Mouse (Mus musculus): ENCODE measurements around the gene Eng. TPM values are rescaled to one million over a fixed set of nuclear protein-coding genes. Genes with fewer than 3 reads are reported as not detected.

The Eng gene
- total RNA-seq, 1 experiment: 18.3 TPM

DNA sequence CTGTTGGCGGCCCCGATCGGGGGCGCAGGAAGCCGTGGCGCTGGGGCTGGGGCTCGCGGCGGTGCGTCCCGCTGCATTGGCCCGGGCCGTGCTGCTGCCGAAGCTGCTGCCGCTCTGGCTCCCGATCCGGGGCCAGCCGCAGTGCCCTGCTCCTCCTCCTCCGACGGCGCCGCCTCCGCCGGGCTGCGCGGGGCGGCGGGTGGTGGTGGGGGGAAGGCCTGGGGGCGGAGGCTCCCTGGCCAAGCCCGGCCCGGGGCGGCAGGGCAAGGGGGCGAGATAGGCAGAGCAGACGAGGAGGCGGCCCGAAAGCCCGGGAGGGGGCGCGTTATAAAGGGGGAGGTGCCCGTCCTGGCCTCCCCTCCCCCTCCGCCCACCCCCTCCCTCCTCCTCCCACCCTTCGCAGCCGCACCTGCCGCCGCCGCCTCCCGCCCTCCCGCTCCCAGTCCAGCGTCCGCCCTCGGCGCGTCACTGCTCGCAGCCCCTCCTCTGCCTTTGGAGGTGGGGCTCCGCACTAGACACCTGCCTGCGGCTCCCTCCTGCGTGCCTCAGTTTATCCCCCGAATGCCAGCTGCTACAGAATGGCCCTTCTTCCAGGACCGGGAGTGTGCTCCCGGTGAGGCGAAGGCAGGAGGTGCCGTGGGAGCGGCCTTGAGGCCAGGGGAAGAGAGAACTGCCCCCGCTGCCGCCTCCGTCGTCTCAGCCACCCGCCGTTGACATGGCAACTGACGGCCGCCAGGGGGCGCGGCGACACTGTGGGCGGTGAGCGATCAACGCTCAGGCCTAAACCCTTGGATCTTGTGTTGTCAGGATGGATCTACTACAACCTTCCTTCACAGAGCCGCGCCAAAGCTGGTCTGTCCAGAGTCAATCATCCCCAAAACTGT is 66.8 kb downstream of the Eng start, which contains the start of gene Cdk9:
Gene Cdk9 (minus strand): TSS at position 143 of the 884 bp plus-strand sequence.
- peak within 1 kb of the TSS; percentile 95 to 99 for H3K4me3 ChIP-seq (ENCODE audit: insufficient read depth in 1 of 2, low read depth in 1 of 2, low read length in 2 of 2, poor library complexity in 1 of 2, severe bottlenecking in 1 of 2)
- peak; percentile 73 for DNase-seq (ENCODE audit: low read depth, low spot score)
- H3K9me3 ChIP-seq (ENCODE audit: control insufficient read depth, insufficient read depth, low read depth, low read length): no peaks in the 10 kb centered on the region
- in situ Hi-C loops (cut with MboI; ENCODE audit: low sequenced_read_pairs in 2 of 2, unreplicated experiment in 2 of 2): no loop called here
- H3K36me3 ChIP-seq (ENCODE audit: control insufficient read depth, insufficient read depth, low read length, poor library complexity, severe bottlenecking): peaks cover 26% of the 10 kb centered on the region
- peaks cover 5 to 19% of the 10 kb centered on the region in 2 experiments; a peak in 3 of 4 replicates for H3K4me1 ChIP-seq (ENCODE audit: control insufficient read depth in 2 of 2, insufficient read depth in 2 of 2, low read length in 2 of 2, poor library complexity in 1 of 2)
- peak within 1 kb of the TSS; percentile 87 for H3K27ac ChIP-seq (ENCODE audit: insufficient read depth, low read depth, low read length, poor library complexity, severe bottlenecking)
- peak within 1 kb of the TSS; percentile 97 for H3K9ac ChIP-seq (ENCODE audit: insufficient read depth, low read depth, low read length, poor library complexity, severe bottlenecking)
- TF ChIP-seq ZC3H11A (IDR thresholded peaks at IDR 0.05; ENCODE audit: borderline replicate concordance, low read depth, low read length) (no peak; the same call in 1 of the 2 replicates), ZNF384 (IDR thresholded peaks at IDR 0.05; ENCODE audit: low read depth, low read length) (no peak), HCFC1 (IDR thresholded peaks at IDR 0.05; ENCODE audit: borderline replicate concordance, insufficient read depth, low read length) (peak; percentile 52; the same call in 1 of the 2 replicates), MAFK (IDR thresholded peaks at IDR 0.05; ENCODE audit: insufficient read depth, low read depth, low read length) (no peak), CHD2 (IDR thresholded peaks at IDR 0.05; ENCODE audit: low read depth, low read length) (no peak)

GRCm38 (mm10) chr2:32714117-32714986 is 68.0 kb downstream of the Eng start:
- no peak for DNase-seq (ENCODE audit: low read depth, low spot score)
- Histone ChIP-seq H3K9me3 (ENCODE audit: control insufficient read depth, insufficient read depth, low read depth, low read length) (no peaks in the 10 kb centered on the region), H3K4me1 (ENCODE audit: control insufficient read depth in 2 of 2, insufficient read depth in 2 of 2, low read length in 2 of 2, poor library complexity in 1 of 2) (peaks cover 5 to 17% of the 10 kb centered on the region in 2 experiments; a peak in 3 of 4 replicates), H3K9ac (ENCODE audit: insufficient read depth, low read depth, low read length, poor library complexity, severe bottlenecking) (peak overlapping the region; percentile 74), H3K4me3 (ENCODE audit: insufficient read depth in 1 of 2, low read depth in 1 of 2, low read length in 2 of 2, poor library complexity in 1 of 2, severe bottlenecking in 1 of 2) (no peak overlapping the region), H3K36me3 (ENCODE audit: control insufficient read depth, insufficient read depth, low read length, poor library complexity, severe bottlenecking) (peaks cover 16% of the 10 kb centered on the region), H3K27ac (ENCODE audit: insufficient read depth, low read depth, low read length, poor library complexity, severe bottlenecking) (peak overlapping the region; percentile 57; the same call in 1 of the 2 replicates)
- TF ChIP-seq ZC3H11A (IDR thresholded peaks at IDR 0.05; ENCODE audit: borderline replicate concordance, low read depth, low read length) (no peak), CHD2 (IDR thresholded peaks at IDR 0.05; ENCODE audit: low read depth, low read length) (no peak), ZNF384 (IDR thresholded peaks at IDR 0.05; ENCODE audit: low read depth, low read length) (no peak), HCFC1 (IDR thresholded peaks at IDR 0.05; ENCODE audit: borderline replicate concordance, insufficient read depth, low read length) (no peak), MAFK (IDR thresholded peaks at IDR 0.05; ENCODE audit: insufficient read depth, low read depth, low read length) (no peak)
- in situ Hi-C loops (cut with MboI; ENCODE audit: low sequenced_read_pairs in 2 of 2, unreplicated experiment in 2 of 2): no loop called here

- Histone ChIP-seq H3K9me3 (ENCODE audit: control insufficient read depth, insufficient read depth, low read depth, low read length) (no peaks in the 10 kb centered on the region), H3K27ac (ENCODE audit: insufficient read depth, low read depth, low read length, poor library complexity, severe bottlenecking) (peak overlapping the region; percentile 22; the same call in 1 of the 2 replicates), H3K4me1 (ENCODE audit: control insufficient read depth in 2 of 2, insufficient read depth in 2 of 2, low read length in 2 of 2, poor library complexity in 1 of 2) (peaks cover 5 to 17% of the 10 kb centered on the region in 2 experiments; a peak in 3 of 4 replicates), H3K9ac (ENCODE audit: insufficient read depth, low read depth, low read length, poor library complexity, severe bottlenecking) (no peak overlapping the region; the same call in 1 of the 2 replicates), H3K36me3 (ENCODE audit: control insufficient read depth, insufficient read depth, low read length, poor library complexity, severe bottlenecking) (peaks cover 9% of the 10 kb centered on the region), H3K4me3 (ENCODE audit: insufficient read depth in 1 of 2, low read depth in 1 of 2, low read length in 2 of 2, poor library complexity in 1 of 2, severe bottlenecking in 1 of 2) (no peak overlapping the region)
- no peak for DNase-seq (ENCODE audit: low read depth, low spot score)
- TF ChIP-seq MAFK (IDR thresholded peaks at IDR 0.05; ENCODE audit: insufficient read depth, low read depth, low read length): no peak
- no peak for TF ChIP-seq HCFC1 (IDR thresholded peaks at IDR 0.05; ENCODE audit: borderline replicate concordance, insufficient read depth, low read length)
- no peak for TF ChIP-seq ZNF384 (IDR thresholded peaks at IDR 0.05; ENCODE audit: low read depth, low read length)
- TF ChIP-seq ZC3H11A (IDR thresholded peaks at IDR 0.05; ENCODE audit: borderline replicate concordance, low read depth, low read length): no peak
- TF ChIP-seq CHD2 (IDR thresholded peaks at IDR 0.05; ENCODE audit: low read depth, low read length): no peak
- in situ Hi-C loops (cut with MboI; ENCODE audit: low sequenced_read_pairs in 2 of 2, unreplicated experiment in 2 of 2): no loop called here
These were observed 68.6 kb downstream of the Eng start for GRCm38 (mm10) chr2:32714987-32715425.

GRCm38 (mm10) chr2:32718761-32719160 is 72.4 kb downstream of the Eng start:
- H3K4me1 ChIP-seq (ENCODE audit: control insufficient read depth in 2 of 2, insufficient read depth in 2 of 2, low read length in 2 of 2, poor library complexity in 1 of 2): peaks cover 1 to 15% of the 10 kb centered on the region in 2 experiments; a peak in 1 of 4 replicates

More at GRCm38 (mm10) chr2:32718761-32719160, 72.4 kb downstream of the Eng start:
- Histone ChIP-seq H3K36me3 (ENCODE audit: control insufficient read depth, insufficient read depth, low read length, poor library complexity, severe bottlenecking) (no peaks in the 10 kb centered on the region), H3K9ac (ENCODE audit: insufficient read depth, low read depth, low read length, poor library complexity, severe bottlenecking) (no peak overlapping the region), H3K27ac (ENCODE audit: insufficient read depth, low read depth, low read length, poor library complexity, severe bottlenecking) (no peak overlapping the region), H3K4me3 (ENCODE audit: insufficient read depth in 1 of 2, low read depth in 1 of 2, low read length in 2 of 2, poor library complexity in 1 of 2, severe bottlenecking in 1 of 2) (no peak overlapping the region), H3K9me3 (ENCODE audit: control insufficient read depth, insufficient read depth, low read depth, low read length) (no peaks in the 10 kb centered on the region)
- in situ Hi-C loops (cut with MboI; ENCODE audit: low sequenced_read_pairs in 2 of 2, unreplicated experiment in 2 of 2): no loop called here
- DNase-seq (ENCODE audit: low read depth, low spot score): no peak
- TF ChIP-seq HCFC1 (IDR thresholded peaks at IDR 0.05; ENCODE audit: borderline replicate concordance, insufficient read depth, low read length): no peak
- TF ChIP-seq ZNF384 (IDR thresholded peaks at IDR 0.05; ENCODE audit: low read depth, low read length): no peak
- TF ChIP-seq ZC3H11A (IDR thresholded peaks at IDR 0.05; ENCODE audit: borderline replicate concordance, low read depth, low read length): no peak

Measured in ES-E14 (cell line).